Mouse (Mus musculus): ENCODE data around the gene Pak7.

DNA sequence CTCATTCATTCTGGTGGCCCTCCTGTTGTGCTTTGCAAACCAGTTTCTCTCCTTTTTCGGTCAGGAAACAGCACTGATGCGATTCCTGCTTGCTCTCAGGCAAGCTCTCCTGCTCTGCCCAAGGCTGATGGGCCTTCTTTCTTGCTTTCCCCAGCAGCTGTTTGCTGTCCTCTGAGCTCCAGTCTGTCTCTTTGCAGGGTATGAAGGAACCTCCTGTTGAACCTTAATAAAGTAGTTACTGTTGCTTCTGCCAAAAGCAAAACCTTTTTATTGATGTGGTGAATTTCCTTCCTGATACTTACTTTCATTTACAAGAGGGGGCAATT, 278.8 kb downstream of the Pak7 start:
- no peak for TF ChIP-seq CTCF (IDR thresholded peaks at IDR 0.05; ENCODE audit: low read depth)
- no peak for TF ChIP-seq EP300 (IDR thresholded peaks at IDR 0.05; ENCODE audit: low read depth)
